Mouse (Mus musculus): ENCODE measurements around the gene Ccnt1. TPM values are rescaled to one million over a fixed set of nuclear protein-coding genes. Genes with fewer than 3 reads are reported as not detected.
"Not testable (repeated sequence)": the region's sequence is repeated elsewhere in the genome, so short reads cannot be mapped to it uniquely, and the experiment has no call there.

The Ccnt1 gene
- polyA plus RNA-seq, 1 experiment = 5.2 TPM

DNA sequence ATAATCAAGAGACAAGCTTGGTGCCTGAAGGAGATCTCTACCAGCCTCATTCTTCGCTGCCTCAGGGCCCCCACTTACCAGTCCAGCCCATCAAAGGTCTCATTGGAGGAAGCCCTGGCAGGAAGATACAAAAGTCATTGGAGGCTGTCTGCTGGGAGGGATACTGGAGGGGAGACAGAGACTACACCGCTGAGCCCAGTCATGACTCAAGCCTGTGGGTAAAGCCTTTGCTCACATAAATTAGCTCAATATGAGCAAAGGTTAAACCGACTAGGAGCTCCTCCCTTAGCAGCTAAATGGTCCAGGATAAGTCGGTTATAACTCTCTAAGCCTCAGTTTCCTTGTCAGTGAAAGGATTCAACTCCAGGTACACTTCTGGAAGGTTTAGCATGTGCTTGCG, 24.3 kb upstream of the Ccnt1 start:
- H3K36me3 ChIP-seq (ENCODE audit: control insufficient read depth, insufficient read depth, low read length) = peaks cover 81% of the 10 kb centered on the region
- no peaks in the 10 kb centered on the region for H3K27me3 ChIP-seq (ENCODE audit: control insufficient read depth, insufficient read depth, low read length)
- no peak for TF ChIP-seq CTCF (IDR thresholded peaks at IDR 0.05; ENCODE audit: extremely low read depth, insufficient read length, insufficient replicate concordance, low read depth, low read length)
- no peak for TF ChIP-seq POLR2A (IDR thresholded peaks at IDR 0.05; ENCODE audit: low read depth, low read length)
- peaks cover 18% of the 10 kb centered on the region for H3K4me1 ChIP-seq (ENCODE audit: control insufficient read depth, insufficient read depth, insufficient read length, low read length)
- H3K27ac ChIP-seq (ENCODE audit: insufficient read depth, low read depth, low read length) = peak overlapping the region; percentile 72
- WGBS = 51% methylated on average over 5 of the region's 5 CpGs
- no peak overlapping the region for H3K4me3 ChIP-seq (ENCODE audit: low read depth, low read length)

DNA sequence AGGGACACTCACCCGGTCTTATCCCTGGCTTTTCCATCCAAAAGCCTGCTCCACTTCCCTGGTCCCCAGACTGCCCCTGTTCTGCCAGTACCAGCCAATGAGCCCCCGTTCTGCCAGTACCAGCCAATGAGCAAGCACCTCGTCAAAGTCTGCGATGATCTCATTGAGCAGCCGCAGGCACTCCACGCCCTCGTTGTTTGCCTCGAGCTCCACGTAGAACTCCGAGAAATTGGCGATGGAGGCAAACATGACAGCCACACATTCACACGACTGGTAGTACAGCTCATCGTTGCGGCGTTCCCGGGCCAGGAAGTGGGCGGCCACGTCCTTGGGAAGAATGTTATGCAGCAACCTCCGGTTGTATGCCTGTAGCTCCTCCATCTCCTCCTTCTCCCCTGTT, 23.5 kb upstream of the Ccnt1 start:
- H3K27ac ChIP-seq (ENCODE audit: insufficient read depth, low read depth, low read length) = no peak overlapping the region
- peaks cover 18% of the 10 kb centered on the region for H3K4me1 ChIP-seq (ENCODE audit: control insufficient read depth, insufficient read depth, insufficient read length, low read length)
- H3K36me3 ChIP-seq (ENCODE audit: control insufficient read depth, insufficient read depth, low read length) = peaks cover 78% of the 10 kb centered on the region
- H3K4me3 ChIP-seq (ENCODE audit: low read depth, low read length) = no peak overlapping the region
- H3K27me3 ChIP-seq (ENCODE audit: control insufficient read depth, insufficient read depth, low read length) = no peaks in the 10 kb centered on the region
- WGBS = 85% methylated on average over 19 of the region's 19 CpGs
- TF ChIP-seq POLR2A (IDR thresholded peaks at IDR 0.05; ENCODE audit: low read depth, low read length) (no peak), CTCF (IDR thresholded peaks at IDR 0.05; ENCODE audit: extremely low read depth, insufficient read length, insufficient replicate concordance, low read depth, low read length) (no peak)

DNA sequence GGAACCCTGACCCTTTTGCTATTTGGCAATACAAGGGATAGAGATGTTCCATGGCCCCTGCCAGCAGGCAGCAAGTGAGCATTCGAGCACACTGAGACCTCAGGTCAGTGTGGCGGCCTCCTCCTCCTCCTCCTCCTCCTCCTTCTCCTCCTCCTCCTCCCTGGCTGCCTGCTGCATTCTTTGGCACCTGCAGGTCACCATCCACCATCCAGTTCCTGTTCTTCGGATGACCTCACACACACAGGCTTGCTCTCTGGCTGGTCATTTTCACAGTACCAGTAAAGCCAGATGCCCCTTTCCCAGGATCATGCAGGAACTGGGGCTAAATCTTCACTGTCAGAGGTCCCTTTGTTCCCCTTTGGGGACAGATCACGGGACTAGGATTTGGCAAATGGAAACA, 20.7 kb upstream of the Ccnt1 start:
- no peak overlapping the region for H3K4me3 ChIP-seq (ENCODE audit: low read depth, low read length)
- WGBS = 62% methylated on average over 4 of the region's 4 CpGs
- H3K27ac ChIP-seq (ENCODE audit: insufficient read depth, low read depth, low read length) = no peak overlapping the region
- TF ChIP-seq POLR2A (IDR thresholded peaks at IDR 0.05; ENCODE audit: low read depth, low read length) = no peak
- TF ChIP-seq CTCF (IDR thresholded peaks at IDR 0.05; ENCODE audit: extremely low read depth, insufficient read length, insufficient replicate concordance, low read depth, low read length) = no peak
- H3K4me1 ChIP-seq (ENCODE audit: control insufficient read depth, insufficient read depth, insufficient read length, low read length) = peaks cover 28% of the 10 kb centered on the region
- no peaks in the 10 kb centered on the region for H3K27me3 ChIP-seq (ENCODE audit: control insufficient read depth, insufficient read depth, low read length)
- H3K36me3 ChIP-seq (ENCODE audit: control insufficient read depth, insufficient read depth, low read length) = peaks cover 55% of the 10 kb centered on the region

DNA sequence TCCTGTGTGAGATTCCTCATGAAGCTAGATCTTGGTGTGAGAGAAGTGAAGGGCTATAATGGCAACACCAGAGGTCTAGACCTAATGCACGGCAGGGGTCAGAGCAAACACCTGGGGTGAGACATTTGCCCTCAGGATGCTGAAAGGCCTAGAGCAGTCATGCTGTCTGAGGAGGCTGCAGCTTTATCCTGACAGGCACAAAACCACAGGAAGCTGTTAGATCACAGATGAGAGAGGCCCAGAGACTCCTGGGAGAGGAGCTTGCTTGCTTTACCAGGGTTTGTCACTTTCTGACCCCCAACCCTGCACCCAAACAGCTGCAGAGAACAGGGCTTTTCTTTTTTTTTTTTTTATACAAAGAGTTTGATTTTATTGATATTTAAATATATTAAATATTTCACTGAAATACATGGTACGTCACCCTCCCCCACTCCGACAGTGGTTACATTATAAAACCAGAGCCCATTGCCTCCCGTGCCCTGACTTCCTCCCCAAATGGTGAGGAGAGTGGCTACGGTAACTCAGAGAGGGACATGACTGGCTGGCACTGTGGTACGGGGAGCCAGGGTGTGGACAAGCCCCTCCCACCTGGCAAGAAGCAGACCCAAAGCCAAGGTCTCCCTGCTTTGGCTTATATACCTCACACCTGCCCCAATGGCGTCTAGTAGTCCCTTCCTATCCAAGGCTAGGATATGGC, 19.1 kb upstream of the Ccnt1 start:
- TF ChIP-seq POLR2A (IDR thresholded peaks at IDR 0.05; ENCODE audit: low read depth, low read length) (no peak), CTCF (IDR thresholded peaks at IDR 0.05; ENCODE audit: extremely low read depth, insufficient read length, insufficient replicate concordance, low read depth, low read length) (no peak)
- Histone ChIP-seq H3K27me3 (ENCODE audit: control insufficient read depth, insufficient read depth, low read length) (no peaks in the 10 kb centered on the region), H3K36me3 (ENCODE audit: control insufficient read depth, insufficient read depth, low read length) (peaks cover 42% of the 10 kb centered on the region), H3K4me1 (ENCODE audit: control insufficient read depth, insufficient read depth, insufficient read length, low read length) (peaks cover 25% of the 10 kb centered on the region), H3K27ac (ENCODE audit: insufficient read depth, low read depth, low read length) (no peak overlapping the region), H3K4me3 (ENCODE audit: low read depth, low read length) (no peak overlapping the region)
- WGBS = 49% methylated on average over 7 of the region's 7 CpGs

DNA sequence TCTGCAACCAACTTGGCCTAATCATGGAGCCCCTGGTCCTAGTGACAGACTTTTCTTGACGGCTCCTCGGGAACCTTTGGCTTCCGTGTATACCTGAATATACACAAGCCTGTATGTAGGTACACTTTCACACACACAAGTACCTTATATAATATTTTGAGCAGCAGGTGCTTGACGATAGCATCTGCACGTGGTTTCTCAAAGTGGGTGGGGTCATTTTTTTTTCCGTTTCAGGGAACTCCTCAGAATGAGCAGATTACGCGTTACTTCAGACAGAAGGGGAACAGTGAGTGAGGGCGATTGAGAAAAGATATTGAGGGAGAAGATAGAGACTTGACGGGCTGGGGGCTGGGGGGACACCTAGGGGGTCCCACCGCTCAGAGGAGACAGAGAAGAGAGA, 17.0 kb upstream of the Ccnt1 start:
- no peak overlapping the region for H3K4me3 ChIP-seq (ENCODE audit: low read depth, low read length)
- 47% methylated on average over 11 of the region's 11 CpGs for WGBS
- H3K27ac ChIP-seq (ENCODE audit: insufficient read depth, low read depth, low read length) = no peak overlapping the region
- peaks cover 24% of the 10 kb centered on the region; the same call in 1 of the 2 replicates for H3K4me1 ChIP-seq (ENCODE audit: control insufficient read depth, insufficient read depth, insufficient read length, low read length)
- H3K27me3 ChIP-seq (ENCODE audit: control insufficient read depth, insufficient read depth, low read length) = no peaks in the 10 kb centered on the region
- TF ChIP-seq CTCF (IDR thresholded peaks at IDR 0.05; ENCODE audit: extremely low read depth, insufficient read length, insufficient replicate concordance, low read depth, low read length) = no peak
- TF ChIP-seq POLR2A (IDR thresholded peaks at IDR 0.05; ENCODE audit: low read depth, low read length) = no peak
- peaks cover 21% of the 10 kb centered on the region for H3K36me3 ChIP-seq (ENCODE audit: control insufficient read depth, insufficient read depth, low read length)

DNA sequence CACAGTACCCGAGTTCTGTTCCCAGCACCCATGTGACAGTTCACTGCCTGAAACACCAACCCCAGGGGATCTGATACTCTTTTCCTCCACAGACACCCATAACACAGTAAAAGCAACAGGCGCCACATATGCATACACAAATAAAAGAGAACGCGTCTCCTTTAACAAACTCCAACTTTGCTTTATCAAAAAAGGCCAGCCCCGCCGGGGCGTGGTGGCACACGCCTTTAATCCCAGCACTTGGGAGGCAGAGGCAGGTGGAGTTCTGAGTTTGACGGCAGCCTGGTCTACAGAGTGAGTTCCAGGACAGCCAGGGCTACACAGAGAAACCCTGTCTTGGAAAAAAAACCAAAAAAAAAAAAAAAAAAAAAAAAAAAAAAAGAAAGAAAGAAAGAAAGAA, 15.4 kb upstream of the Ccnt1 start:
- Histone ChIP-seq H3K27ac (ENCODE audit: insufficient read depth, low read depth, low read length) (peak overlapping the region; percentile 64; the same call in 1 of the 2 replicates), H3K4me1 (ENCODE audit: control insufficient read depth, insufficient read depth, insufficient read length, low read length) (peaks cover 28% of the 10 kb centered on the region; the same call in 1 of the 2 replicates)
- not testable (repeated sequence) for H3K36me3 ChIP-seq (ENCODE audit: control insufficient read depth, insufficient read depth, low read length); H3K27me3 ChIP-seq (ENCODE audit: control insufficient read depth, insufficient read depth, low read length); H3K4me3 ChIP-seq (ENCODE audit: low read depth, low read length)
- 32% methylated on average over 9 of the region's 9 CpGs for WGBS

DNA sequence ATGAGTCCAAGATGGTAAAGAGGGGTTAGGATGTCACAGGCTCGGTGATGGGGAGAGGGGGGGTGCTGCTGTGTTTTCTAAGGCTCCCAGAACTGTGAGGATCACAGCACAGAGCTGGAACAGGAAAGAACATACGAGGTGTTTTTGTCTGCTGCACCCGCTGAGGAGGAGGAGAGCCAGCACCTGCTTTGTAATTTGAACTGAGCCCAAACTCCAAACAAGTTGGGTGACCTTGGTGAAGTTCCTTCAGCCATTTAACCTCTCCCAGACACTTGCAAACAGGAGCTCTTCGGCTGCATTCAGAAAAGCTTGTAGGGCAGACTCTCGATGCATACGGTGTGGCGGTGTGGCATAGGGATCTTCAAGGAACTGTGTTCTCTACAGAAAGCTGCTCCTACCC, 14.7 kb upstream of the Ccnt1 start:
- TF ChIP-seq CTCF (IDR thresholded peaks at IDR 0.05; ENCODE audit: extremely low read depth, insufficient read length, insufficient replicate concordance, low read depth, low read length) (no peak), POLR2A (IDR thresholded peaks at IDR 0.05; ENCODE audit: low read depth, low read length) (no peak)
- Histone ChIP-seq H3K4me1 (ENCODE audit: control insufficient read depth, insufficient read depth, insufficient read length, low read length) (peaks cover 26% of the 10 kb centered on the region; the same call in 1 of the 2 replicates), H3K27ac (ENCODE audit: insufficient read depth, low read depth, low read length) (peak overlapping the region; percentile 64), H3K27me3 (ENCODE audit: control insufficient read depth, insufficient read depth, low read length) (no peaks in the 10 kb centered on the region), H3K36me3 (ENCODE audit: control insufficient read depth, insufficient read depth, low read length) (peaks cover 6% of the 10 kb centered on the region), H3K4me3 (ENCODE audit: low read depth, low read length) (no peak overlapping the region)
- WGBS = 25% methylated on average over 7 of the region's 7 CpGs

Data from small intestine, adult 2 months (tissue).